Mouse (Mus musculus): ENCODE measurements at regions not wholly inside any gene's neighbourhood (a gene's known extent, or its start where the extent isn't known, plus 50 kb on each side); places are given as distances from the start of the nearest gene placed in this dataset.

GRCm38 (mm10) chr3:120761223-120761622 is 410.3 kb downstream of the Rwdd3 start:
- no peak for DNase-seq (ENCODE audit: low spot score)

GRCm38 (mm10) chr3:120748513-120748912 is 423.0 kb downstream of the Rwdd3 start:
- DNase-seq (ENCODE audit: low spot score): no peak

GRCm38 (mm10) chr3:120747678-120748077 is 423.8 kb downstream of the Rwdd3 start:
- DNase-seq (ENCODE audit: low spot score): no peak

GRCm38 (mm10) chr3:120733332-120733731 is 438.2 kb downstream of the Rwdd3 start:
- no peak for DNase-seq (ENCODE audit: low spot score)

- no peak for DNase-seq (ENCODE audit: low spot score)
Measured at GRCm38 (mm10) chr3:120732391-120732790, 439.1 kb downstream of the Rwdd3 start.

GRCm38 (mm10) chr3:120731287-120731686 is 440.2 kb downstream of the Rwdd3 start:
- no peak for DNase-seq (ENCODE audit: low spot score)

- no peak for DNase-seq (ENCODE audit: low spot score)
Measured at GRCm38 (mm10) chr3:120730225-120730624, 441.3 kb downstream of the Rwdd3 start.

GRCm38 (mm10) chr3:120729671-120730070 is 441.8 kb downstream of the Rwdd3 start:
- no peak for DNase-seq (ENCODE audit: low spot score)

GRCm38 (mm10) chr3:120685227-120685626 is 486.3 kb downstream of the Rwdd3 start:
- no peak for DNase-seq (ENCODE audit: low spot score)

- DNase-seq (ENCODE audit: low spot score): no peak
Measured at GRCm38 (mm10) chr3:120675906-120676305, 495.6 kb downstream of the Rwdd3 start.

- DNase-seq (ENCODE audit: low spot score): no peak
Measured at GRCm38 (mm10) chr3:120668654-120669053, 502.8 kb downstream of the Rwdd3 start.

- no peak for DNase-seq (ENCODE audit: low spot score)
Measured at GRCm38 (mm10) chr3:120662521-120662920, 509.0 kb downstream of the Rwdd3 start.

GRCm38 (mm10) chr3:120660776-120661175 is 510.7 kb downstream of the Rwdd3 start:
- DNase-seq (ENCODE audit: low spot score): no peak

GRCm38 (mm10) chr3:120649047-120649868 is 522.2 kb downstream of the Rwdd3 start:
- no peak for DNase-seq (ENCODE audit: low spot score)

GRCm38 (mm10) chr3:120648391-120648790 is 523.1 kb downstream of the Rwdd3 start:
- no peak for DNase-seq (ENCODE audit: low spot score)

- DNase-seq (ENCODE audit: low spot score): no peak
Measured at GRCm38 (mm10) chr3:120636669-120637305, 534.7 kb downstream of the Rwdd3 start.

GRCm38 (mm10) chr3:120618358-120618757 is 553.1 kb downstream of the Rwdd3 start:
- DNase-seq (ENCODE audit: low spot score): no peak

GRCm38 (mm10) chr3:120594226-120594625 is 577.3 kb downstream of the Rwdd3 start:
- DNase-seq (ENCODE audit: low spot score): no peak

- no peak for DNase-seq (ENCODE audit: low spot score)
Measured at GRCm38 (mm10) chr3:120591183-120591582, 580.3 kb downstream of the Rwdd3 start.

- DNase-seq (ENCODE audit: low spot score): no peak
Measured at GRCm38 (mm10) chr3:120570806-120571425, 600.6 kb downstream of the Rwdd3 start.

- no peak for DNase-seq (ENCODE audit: low spot score)
Measured at GRCm38 (mm10) chr3:120541556-120542476, 629.7 kb downstream of the Rwdd3 start.
